Mouse (Mus musculus) spleen, postnatal 36 days (tissue): ENCODE results near the gene Ppa2.

ENCODE experiments used
- DNase-seq, 2 experiments: peaks; one replicate each; pipeline ENCODE4 v3.0.0; 2022; ENCODE audit warnings: low spot score in 2 of 2, mixed read lengths in 1 of 2

Ppa2 gene

DNA sequence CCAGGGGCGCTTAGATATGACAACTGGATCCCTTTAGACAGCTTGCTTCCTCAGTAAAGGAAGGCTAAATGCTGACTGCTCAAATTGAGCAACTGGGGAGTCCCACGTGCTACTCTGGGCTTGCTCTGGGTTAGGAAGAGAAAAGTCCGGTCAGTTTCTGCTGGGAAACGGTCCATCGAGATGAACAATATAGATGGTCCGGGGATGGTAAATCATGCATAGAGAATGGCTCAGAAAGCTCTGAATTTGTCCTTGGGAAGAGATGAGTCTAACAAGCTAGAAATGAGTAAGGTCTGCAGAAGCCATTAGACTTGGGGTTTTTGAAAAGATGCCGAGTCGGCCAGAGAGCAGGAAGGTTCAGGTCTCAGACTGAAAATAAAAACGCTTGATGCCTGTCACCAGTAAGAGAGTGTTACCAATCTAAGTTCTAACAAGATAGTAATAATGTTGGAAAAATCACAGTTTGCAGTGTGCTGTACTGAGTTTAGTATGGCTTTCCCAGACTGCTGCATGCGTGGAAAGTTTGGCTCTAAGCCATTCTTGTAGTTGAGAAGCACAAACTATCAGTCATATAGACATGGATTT, 80.0 kb downstream of the Ppa2 start:
- no peak for DNase-seq

DNA sequence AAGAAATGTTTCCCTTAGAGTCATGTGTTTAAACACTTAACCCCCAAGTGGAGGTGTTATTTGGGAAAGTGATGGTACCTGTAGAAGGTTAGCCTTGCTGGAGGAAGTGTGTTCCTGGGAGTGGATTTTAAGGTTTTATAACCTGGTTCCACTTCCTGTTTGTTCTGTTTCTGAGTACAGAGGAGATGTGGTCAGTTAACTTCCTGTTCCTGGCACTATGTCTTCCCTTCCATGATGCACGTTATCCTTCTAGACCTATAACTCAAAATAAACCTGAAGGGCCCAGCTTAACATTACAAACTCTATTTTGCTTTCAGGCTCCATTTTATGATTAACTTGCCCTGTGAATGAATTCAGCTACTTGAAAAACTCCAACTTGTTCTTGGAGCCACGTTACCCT, 84.6 kb downstream of the Ppa2 start:
- no peak for DNase-seq

DNA sequence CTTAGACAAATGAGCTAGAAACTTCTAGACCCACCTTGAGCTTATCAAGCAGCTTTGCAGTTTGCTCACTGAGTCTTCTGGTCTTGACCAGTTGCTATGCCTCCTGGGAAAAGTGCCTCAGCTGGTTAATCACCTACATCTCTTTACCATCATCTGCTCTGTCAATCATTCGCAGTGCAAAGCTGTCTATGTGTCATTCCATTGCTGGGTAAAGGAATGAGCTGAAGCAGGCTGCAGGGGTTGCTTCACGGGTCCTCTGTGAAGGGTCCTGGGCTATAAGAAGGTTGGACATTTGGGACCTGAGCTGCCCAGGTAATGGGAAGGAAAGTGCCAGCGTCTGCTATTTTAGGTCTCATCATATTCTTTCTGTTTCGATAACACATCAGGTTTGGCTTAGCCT, 93.9 kb downstream of the Ppa2 start:
- DNase-seq, result no peak

DNA sequence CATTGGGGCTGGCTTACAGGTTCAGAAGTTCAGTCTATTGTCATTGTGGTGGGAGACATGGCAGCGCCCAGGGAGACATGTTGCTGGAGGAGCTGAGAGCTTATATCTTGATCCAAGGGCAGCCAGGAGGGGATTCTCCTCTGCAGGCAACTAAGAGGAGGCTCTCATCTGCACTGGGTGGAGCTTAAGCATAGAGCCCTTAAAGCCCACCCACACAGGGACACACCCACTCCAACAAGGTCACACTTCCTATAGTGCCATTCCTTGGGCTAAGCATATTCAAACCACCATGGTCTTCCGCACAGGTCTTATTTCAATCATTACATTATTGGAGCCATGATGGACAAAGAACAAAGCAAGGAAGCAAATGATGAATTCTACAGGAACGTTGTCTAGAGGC, 95.7 kb downstream of the Ppa2 start:
- DNase-seq, result no peak

DNA sequence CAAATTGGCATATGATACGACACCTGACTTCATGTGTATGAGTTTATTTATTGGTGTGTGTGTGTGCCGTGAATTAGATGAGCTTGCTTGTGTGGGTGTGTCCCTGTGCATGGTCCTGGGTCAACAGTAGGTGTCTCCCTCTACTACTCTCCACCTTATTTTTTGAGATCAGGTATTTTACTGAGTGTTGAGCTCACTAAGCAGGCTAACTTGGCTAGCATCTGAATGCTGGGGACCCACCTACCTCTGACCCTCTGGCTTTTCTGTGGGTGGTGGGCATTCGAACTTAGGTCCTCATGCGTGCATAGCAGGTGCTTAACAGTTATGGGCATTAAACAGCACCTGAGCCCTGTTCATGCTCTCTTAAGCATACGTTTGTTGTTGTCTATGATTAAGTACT, 96.3 kb downstream of the Ppa2 start:
- no peak for DNase-seq

DNA sequence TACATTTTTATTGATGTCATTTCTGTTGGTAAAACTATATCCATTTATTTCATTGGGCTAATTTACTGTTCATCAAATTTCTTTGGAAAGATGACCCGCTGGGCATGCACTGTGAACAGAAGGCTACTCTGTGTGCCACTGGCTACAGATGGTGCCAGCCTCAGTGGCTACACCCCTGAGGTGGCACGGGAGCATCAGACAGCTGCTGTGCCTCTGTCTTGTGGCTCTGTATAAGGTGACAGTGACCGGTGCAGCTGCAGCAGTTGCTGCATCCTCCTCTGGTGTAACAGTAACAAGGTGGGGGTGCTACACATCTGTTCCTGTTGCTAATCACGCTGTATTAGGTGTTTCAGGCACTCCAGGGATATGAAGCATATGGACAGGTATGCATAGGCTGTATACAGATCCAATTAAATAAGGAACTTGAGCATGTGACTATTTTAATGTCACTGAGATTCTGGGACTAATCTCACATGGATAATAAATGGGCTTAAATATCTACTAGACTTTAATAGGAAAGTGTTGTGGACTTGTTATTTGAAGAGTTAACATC, 101.3 kb downstream of the Ppa2 start:
- DNase-seq, result no peak

DNA sequence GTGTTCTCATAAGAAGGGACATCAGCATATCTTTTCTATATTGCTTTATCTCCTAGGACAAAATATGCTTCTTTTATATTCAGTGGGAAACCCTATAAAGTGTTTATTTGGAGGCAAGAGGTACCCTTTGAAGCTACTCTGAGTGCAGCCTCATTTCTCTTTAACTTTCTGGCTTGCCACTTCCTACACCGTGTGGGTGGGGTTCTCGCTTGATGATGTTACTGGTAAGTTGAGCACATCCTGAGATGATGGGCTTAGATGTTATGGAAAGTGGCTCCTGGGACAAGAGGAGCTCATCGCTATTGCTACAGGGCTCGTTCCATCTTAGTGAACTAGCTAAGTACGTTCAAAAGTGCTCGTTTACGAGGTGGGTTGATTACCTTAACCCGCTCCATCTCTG, 101.9 kb downstream of the Ppa2 start:
- peak in 1 of 2 experiments; percentile 2 for DNase-seq

DNA sequence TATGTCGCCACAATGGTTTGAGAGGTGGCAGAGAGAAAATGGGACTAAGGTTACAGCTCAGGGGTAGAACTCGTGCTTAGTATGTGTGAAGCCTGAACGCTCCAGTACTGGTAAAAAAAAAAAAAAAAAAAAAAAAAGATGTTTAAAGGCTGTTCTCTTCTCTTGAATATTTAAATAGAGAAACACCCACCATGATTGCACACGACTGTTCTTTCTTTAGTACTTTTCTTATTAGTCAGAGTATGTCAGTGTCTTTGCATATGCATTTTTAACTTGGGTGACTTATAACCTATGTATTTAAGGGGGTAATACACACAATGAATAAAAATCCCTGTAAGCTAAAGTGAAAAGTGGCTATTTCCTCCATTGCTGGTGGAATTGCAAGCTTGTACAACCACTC, 104.8 kb downstream of the Ppa2 start:
- DNase-seq, result no peak

DNA sequence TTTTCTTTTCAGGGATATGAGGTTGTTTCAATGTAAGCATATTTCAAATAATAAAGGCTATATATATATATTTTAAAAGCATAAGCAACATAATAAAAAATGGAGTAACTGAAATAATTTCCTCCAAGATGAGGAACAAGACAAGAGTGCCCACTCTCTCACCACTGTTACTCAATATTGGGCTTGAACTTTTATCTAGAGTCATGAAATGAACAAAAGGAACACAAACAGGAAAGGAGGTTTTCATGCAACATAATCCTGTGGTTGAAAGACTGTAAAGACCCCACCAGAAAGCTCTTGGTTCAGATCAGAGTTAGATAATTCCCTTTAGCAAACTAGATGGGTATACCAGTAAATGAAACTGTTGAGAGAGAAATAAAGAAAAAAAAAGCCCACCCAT, 113.2 kb downstream of the Ppa2 start:
- no peak for DNase-seq
